Mouse (Mus musculus) CH12.LX (cell line): ENCODE results near the gene Kit.

Source experiments
- CHD1 ChIP-seq: IDR thresholded peaks from 2 replicates; pipeline ENCODE4 v1.6.1; 2012; ENCODE audit warnings: low read depth, low read length, improper control_type of control experiment, inconsistent platforms
- CTCF ChIP-seq, 2 experiments: IDR thresholded peaks in 1 of 2; conservative IDR thresholded peaks in 1 of 2; 2 replicates each; pipeline ENCODE4 v1.5.1; 2011 to 2012; ENCODE audit warnings: low read depth in 2 of 2, low read length in 2 of 2, improper control_type of control experiment in 1 of 2, inconsistent platforms in 1 of 2, mild to moderate bottlenecking in 1 of 2, moderate library complexity in 1 of 2
- MAX ChIP-seq: IDR thresholded peaks from 2 replicates; pipeline ENCODE4 v1.6.1; 2011; ENCODE audit warnings: low read length, improper control_type of control experiment
- NELFE ChIP-seq: IDR thresholded peaks from 2 replicates; pipeline ENCODE4 v1.6.1; 2011; ENCODE audit warnings: low read depth, low read length, improper control_type of control experiment
- POLR2A ChIP-seq: IDR thresholded peaks from 2 replicates; pipeline ENCODE4 v1.6.1; 2011; ENCODE audit warnings: low read depth, mild to moderate bottlenecking, improper control_type of control experiment, low read length
- POLR2AphosphoS2 ChIP-seq: IDR thresholded peaks from 2 replicates; pipeline ENCODE4 v1.6.1; 2011; ENCODE audit warnings: low read depth, low read length, improper control_type of control experiment
- USF1 ChIP-seq: IDR thresholded peaks from 2 replicates; pipeline ENCODE4 v1.6.1; 2014; ENCODE audit warnings: low read depth, mild to moderate bottlenecking, inconsistent platforms, low read length, improper control_type of control experiment
- ZNF384 ChIP-seq: IDR thresholded peaks from 2 replicates; pipeline ENCODE4 v1.6.1; 2012; ENCODE audit warnings: low read depth, low read length, improper control_type of control experiment, inconsistent platforms

GRCm38 (mm10) chr5:75615000-75615571 is 40.4 kb downstream of the Kit start:
- TF ChIP-seq POLR2A (no peak), CTCF (conservative IDR thresholded peaks at IDR 0.05 in 1 of 2, IDR thresholded peaks at IDR 0.05 in 1 of 2; ENCODE audit: low read depth in 2 of 2, low read length in 2 of 2) (no peak), NELFE (no peak), CHD1 (no peak), MAX (no peak), ZNF384 (no peak), USF1 (no peak), POLR2AphosphoS2 (no peak)
